Mouse (Mus musculus): ENCODE measurements around the gene Arhgef25. TPM values are rescaled to one million over a fixed set of nuclear protein-coding genes. Genes with fewer than 3 reads are reported as not detected.

The Arhgef25 gene
- polyA plus RNA-seq, 1 experiment, result 77.7 TPM

DNA sequence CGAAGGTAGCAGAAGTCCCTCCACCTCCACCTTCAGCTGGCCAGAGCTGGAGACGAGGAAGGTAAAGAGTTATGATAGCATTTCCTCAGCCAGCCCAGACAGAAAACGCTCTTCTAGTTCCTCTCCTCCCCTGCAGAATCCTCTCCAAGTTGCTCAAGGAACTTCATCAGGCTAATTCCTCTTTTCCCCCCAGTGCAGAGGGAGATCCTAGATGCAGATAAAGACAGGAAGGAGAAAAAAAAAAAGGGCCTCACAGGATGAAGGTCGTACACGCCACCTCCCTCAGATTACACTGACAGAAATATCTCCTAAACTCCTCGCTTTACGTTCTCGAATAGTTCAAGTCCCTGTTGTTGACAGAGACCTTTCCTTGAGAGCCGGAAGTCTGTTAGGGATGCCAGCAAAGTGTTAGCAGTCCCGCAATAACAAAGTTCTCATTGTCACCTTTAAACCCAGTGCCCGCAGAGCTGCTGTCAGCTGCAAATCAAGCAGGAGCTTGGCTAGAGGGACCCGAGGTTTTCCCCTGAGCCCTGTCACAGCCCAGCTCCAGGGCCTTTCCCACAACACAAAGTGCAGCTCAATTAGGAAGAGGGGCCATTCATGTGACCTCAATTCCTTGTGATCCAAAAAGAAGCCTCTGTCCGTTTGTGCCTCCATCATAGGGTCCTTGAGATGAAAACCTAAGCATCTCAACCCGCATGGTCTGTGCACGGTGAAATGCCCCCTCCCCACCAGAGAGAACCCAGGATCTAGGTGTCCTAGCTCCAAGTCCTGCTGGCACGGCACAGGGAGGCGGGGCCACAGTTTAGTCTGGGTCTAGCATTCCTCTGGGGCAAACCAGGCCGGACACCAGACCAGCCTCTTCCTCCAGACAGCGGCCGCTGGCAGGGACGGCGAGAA is 4.8 kb upstream of the Arhgef25 start:
- TF ChIP-seq GATA1 (IDR thresholded peaks at IDR 0.05; ENCODE audit: low read length), result no peak

DNA sequence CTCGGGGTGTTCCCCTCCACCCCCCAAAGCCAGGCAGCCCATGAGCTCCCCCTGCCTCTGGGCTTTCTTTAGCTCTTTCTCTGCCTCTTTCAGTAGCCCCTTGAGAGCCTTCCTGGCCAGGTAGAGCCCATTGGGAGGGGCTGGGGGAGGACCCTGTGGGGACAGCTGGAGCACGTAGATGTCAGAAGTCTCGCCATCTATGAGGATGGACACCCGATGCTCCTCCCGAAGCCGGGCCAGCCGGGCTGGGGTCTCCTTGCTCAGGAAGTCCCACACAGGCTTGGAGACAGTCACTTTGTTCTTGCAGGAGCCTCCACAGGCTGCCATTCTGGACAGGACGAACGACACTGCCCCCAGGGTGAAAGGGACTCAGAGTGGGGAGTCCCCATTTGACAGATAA is 3.1 kb upstream of the Arhgef25 start:
- TF ChIP-seq GATA1 (IDR thresholded peaks at IDR 0.05; ENCODE audit: low read length), result no peak

DNA sequence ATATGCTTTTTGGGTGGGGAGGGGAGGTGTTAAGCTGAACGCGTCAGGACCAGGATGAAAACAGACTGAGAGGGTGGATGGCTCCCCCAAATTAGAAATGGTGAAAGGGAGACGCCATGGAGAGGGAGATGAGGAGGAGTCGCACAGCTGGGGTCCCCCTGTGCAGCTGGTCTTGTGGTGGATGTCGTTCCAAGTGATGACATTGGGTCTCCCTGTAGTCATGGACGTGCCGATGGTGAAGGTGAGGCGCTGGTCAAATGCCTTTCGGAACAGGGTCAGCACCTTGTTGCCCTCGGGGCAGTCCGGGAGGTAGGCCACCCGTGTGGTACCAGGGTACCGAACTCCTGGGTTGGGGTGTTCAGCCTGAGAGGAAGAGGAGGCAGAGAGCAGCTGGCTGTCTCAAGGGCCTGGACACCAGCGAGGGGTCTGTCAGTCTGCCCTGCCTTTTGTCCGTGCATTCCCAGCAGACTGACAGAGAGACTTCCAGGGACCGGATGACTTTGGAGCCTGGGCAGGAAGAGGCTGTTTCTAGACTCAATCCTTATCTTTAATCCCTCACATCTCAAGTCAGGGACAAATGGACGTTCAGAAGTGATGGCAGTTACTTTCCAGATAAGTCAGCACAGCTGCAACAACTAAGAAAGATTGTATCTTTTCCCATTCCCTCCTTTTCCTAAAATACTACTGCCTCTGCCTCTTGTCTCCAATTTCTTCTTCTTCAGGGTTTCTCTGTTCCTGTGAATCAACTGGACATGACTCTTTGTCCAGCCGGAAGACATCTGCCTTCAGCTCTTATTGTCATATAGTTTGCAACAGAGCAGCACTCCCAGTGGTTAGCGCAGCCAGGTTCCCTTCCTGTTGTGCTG is 1.5 kb upstream of the Arhgef25 start:
- peak; percentile 40 for TF ChIP-seq GATA1 (IDR thresholded peaks at IDR 0.05; ENCODE audit: low read length)

DNA sequence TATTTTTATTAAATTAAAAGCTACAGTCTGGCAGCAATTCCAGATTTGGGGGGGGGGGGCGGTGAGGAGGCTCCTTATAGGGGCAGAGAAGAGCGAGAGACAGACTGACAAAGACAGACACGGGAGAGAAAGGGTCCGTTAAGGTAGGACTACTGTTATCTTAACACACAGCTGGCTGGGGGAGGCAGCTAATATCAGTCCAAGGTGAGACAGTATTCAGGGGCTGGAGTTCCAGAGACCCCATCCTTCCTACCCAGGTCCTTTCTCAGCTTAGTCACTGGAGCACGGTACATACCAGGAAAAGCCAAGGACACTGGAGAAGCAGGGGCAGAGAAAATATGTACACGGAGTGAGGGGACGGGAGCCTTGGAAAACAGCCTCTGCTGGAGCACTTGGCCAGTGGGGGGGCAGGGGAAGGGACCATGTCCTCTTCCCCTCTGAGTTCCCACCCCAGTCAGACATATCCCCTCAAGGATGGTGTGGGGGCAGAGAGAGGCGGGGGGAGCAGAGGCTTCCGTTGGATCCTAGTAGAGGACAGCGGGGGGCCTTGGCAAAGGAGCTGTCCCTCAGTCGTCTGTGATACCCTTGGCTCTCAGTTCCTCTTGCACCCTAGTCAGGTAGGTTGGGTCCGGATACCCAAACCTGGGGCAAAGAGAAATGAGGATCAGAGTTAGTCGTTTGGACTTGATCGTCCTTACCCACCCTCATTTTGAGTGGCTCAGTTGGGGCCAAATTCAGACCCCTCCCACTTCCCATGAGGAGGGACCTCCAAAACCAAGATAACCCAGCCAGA is 711 bp upstream of the Arhgef25 start:
- TF ChIP-seq GATA1 (IDR thresholded peaks at IDR 0.05; ENCODE audit: low read length), result no peak

DNA sequence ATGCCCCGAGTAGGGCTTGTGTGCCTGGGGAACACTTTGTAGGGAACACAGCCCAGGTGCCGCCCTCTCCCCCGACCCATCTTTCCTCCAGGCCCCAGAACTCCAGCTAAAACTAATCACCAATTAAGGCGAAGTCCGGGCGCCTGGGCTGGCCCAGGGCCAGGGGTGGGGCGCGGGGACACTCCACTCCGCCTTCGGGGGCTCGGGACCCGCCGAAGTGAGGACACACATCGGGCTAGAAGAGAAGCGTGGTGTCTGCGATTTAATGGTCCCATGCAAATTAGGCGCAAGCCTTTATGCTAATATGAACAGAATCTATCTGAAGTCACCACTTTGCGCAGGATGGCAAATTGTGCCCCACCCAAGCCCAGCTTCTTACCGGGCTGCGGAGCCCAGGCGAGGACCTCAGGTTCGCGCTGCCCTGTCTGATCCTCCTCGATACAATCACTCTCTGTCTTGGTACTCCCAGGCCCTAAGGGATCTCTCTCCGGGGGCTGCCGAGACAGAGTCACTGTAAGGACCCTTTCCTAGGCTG is 700 bp downstream of the Arhgef25 start:
- TF ChIP-seq GATA1 (IDR thresholded peaks at IDR 0.05; ENCODE audit: low read length), result no peak

DNA sequence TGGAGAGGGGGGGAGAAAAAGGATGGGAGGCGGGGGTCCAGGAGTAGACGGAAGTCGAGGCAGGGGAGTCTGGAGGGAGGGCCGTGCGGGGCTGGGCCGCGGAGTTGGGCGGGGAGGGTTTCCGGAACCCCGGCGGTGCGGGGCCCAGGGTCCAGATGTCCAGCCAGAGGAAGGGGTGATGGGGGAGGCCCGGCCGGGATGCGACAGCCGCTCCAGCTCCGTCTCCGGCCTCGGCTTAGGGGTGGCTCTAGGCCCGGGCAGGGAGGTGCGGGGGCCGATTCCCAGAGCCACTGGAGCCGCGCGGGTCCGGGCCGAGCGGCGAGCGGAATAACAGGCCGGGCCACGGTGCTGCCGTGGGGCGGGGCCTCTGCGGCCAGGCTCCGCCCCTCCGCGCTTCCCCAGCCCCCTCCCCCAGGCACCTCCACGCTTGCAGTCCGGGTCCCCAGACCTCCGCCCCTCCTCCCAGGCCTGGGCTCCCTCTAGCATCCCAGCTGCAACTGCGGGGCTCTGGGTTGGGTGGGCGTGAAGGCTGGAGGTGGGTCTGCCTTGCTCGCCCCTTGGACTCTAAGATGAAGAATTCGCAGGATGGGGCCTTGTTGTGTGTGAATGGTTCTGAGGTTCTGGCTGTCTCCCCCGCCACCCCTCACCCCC is 1.3 kb downstream of the Arhgef25 start:
- TF ChIP-seq GATA1 (IDR thresholded peaks at IDR 0.05; ENCODE audit: low read length), result no peak

DNA sequence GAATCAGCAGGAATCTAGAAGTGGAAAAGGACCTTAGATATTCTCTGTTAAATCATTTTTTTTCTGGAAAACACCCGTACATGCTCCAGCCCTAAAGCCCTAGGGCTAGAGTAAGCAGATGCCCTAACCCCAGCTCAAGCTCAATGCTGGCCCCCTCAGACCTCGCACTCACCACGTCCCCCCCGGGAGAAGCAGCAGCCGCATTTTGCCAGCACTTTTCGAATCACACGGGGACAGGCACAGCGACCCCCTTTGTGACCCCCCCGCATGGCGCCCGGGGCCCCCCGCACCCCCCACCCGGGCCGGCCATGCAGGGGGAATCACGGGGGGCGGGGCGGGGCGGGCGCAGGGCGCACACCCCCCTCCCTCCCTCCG is 1.8 kb downstream of the Arhgef25 start:
- no peak for TF ChIP-seq GATA1 (IDR thresholded peaks at IDR 0.05; ENCODE audit: low read length)

DNA sequence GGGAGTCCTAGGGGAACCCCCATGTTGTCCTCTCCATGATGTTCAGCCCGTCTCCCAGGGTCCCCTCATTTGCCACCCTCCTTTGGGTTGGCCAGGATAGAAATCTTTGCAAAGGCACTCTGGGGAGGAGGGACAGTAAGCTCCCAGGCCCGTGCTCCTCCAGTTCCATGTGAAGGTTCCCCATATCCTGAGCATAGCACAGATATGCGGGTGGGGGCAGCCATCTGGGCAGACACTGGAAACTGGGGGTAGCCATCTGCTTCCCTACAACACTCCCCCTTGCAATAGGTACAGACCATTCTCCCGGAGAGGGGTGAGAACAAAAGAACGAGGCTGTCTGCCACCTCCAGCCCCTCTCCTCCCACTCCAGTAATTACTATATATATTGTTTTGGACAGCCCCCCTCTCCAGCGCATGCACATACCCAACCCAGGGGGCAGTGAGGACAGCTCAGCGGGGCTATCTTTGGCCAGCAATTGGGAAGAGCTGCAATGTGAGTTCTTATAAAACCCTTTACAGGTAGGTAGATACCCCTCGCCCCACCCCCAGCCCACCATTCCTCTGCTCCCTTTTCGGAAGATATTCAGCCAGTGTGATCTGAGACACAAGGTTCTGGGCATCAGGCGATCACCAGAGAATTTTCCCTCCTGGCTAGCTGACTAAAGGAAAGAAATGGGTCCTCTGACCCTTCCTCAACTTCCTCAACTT is 2.4 kb downstream of the Arhgef25 start:
- no peak for TF ChIP-seq GATA1 (IDR thresholded peaks at IDR 0.05; ENCODE audit: low read length)

DNA sequence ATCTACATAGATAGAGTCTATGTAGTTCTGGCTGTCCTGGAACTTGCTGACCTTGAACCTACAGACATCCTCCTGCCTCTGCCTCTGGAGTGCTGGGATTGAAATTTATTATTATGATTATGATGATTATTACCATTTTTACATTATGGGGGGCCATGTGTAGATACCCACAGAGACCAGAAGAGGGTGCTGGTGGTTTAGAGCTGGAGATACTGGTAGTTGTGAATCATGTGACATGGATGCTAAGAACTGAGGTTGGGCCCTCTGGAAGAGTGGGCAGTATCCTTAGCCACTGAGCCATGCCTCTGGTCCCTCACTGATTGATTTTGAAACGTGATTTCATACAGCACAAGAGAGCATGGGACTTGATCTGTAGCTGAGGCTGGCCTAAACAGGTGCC is 3.4 kb downstream of the Arhgef25 start:
- TF ChIP-seq GATA1 (IDR thresholded peaks at IDR 0.05; ENCODE audit: low read length), result no peak

DNA sequence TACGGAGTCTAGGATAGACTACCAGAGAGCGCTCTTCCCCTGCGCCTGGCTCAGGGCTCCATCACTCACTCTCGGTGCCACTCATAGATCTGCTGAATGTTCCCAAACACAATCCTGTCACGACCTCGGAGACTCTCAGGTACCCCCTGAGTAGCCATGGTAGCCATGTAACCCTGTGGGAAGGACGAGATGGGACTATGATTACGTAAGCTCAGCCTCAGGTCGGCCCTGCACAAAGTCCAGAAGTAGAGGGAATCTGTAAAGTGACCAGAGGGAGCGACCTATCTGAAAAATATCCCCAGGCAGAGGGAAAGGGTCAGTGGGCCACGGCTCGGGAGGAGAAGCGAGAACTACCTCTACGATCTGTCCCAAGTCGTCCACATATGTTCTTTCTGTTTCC is 4.4 kb downstream of the Arhgef25 start:
- no peak for TF ChIP-seq GATA1 (IDR thresholded peaks at IDR 0.05; ENCODE audit: low read length)

DNA sequence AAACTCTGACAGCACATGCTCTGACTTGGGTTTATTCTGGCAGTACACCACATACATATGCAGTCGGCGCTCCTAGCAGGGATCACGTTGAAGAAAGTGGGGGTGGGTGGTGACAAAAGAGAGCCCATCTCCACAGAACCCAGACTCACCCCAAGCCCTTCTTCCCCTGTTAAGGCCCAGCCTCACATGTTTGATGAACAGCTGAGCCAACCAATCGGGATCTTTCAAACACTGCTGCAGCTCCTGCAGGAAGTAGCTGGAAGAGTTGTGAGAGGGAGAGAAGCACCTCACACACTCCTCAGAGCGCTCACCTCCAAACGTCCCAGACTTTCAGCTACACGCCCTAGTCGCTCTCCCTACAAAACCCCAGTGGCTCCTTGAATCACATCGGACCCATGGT is 4.8 kb downstream of the Arhgef25 start:
- no peak for TF ChIP-seq GATA1 (IDR thresholded peaks at IDR 0.05; ENCODE audit: low read length)

DNA sequence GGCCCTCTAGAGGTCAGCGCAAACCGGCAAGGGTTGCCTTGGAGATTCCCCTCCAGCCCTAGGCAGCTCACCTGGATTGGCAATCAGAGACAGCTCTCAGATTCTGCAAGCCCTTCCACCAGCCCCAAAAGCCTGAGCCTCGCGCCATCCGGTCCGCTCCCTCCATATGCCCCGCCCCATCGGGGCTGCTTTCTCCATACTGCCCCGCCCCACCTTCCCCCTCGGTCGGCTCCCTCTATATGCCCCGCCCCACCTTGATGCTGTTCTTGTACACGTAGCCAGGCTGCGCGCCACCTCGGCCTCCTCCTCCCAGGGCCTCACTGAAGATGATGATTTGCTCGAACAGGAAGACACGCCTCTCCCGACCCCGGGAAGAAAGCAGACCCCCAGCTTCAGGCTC is 6.1 kb downstream of the Arhgef25 start:
- no peak for TF ChIP-seq GATA1 (IDR thresholded peaks at IDR 0.05; ENCODE audit: low read length)

DNA sequence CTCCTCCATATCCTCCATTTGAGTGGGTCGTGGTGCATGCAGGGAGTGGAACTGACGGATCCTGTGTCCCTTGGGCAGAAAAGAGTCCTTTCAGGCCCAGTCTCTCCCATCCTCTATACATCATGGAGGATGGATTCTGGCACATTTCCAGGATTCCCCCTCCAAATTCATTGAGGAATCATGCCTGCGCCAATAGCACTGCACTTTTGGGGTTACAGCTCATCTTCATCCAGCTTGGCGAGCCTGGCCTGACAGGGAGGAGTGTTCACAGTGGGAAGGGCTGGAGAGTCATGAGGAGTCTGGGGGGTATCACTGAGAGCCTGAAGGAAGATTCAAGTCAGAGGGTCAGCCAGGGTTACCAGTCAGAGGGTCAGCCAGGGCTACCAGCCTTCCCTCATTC is 7.3 kb downstream of the Arhgef25 start:
- no peak for TF ChIP-seq GATA1 (IDR thresholded peaks at IDR 0.05; ENCODE audit: low read length)

DNA sequence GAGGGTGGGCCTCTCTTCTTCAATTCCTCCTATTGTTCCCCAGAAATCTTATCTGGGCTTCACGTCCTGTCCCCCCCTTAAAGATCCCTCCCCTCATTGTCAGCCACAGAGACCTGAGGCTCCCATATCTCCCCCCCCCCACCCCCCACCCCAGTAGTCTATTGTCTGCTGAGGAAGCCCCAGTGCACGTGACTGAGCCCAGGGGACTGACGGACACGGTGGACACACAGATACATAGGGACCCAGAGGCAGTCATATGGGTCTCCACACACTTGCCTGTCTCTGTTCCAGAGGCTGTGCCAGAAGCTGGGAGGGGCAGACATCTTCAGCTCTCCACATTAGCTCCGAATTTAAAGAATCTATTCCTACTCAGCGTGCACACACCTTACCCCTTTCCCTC is 8.3 kb downstream of the Arhgef25 start:
- TF ChIP-seq GATA1 (IDR thresholded peaks at IDR 0.05; ENCODE audit: low read length), result no peak

Measured in G1E-ER4 (cell line).